Mouse (Mus musculus) adrenal gland, adult 18-20 months (tissue): ENCODE data around the gene Nxnl1. TPM values are rescaled to one million over a fixed set of nuclear protein-coding genes. Genes with fewer than 3 reads are reported as not detected.

Source experiments
- DNase-seq, 2 experiments: peaks; one replicate each; pipeline ENCODE4 v3.0.0; 2021 to 2022; ENCODE audit warnings: low spot score in 2 of 2
- total RNA-seq, 2 experiments: library from RNA; stranded (reverse); gene quantifications; 1 replicate in 1 of 2; 2 replicates in 1 of 2; pipeline ENCODE4 v1.2.3; 2021

The Nxnl1 gene
- total RNA-seq, 2 experiments from 2014 or later, result 0.64 to 1.0 TPM

GRCm38 (mm10) chr8:71519037-71519825, 47.2 kb downstream of the Nxnl1 start:
- peak; percentile 63 to 67 for DNase-seq

- DNase-seq, result no peak
Observed at GRCm38 (mm10) chr8:71516786-71517185, 49.6 kb downstream of the Nxnl1 start.

GRCm38 (mm10) chr8:71515043-71515442, 51.4 kb downstream of the Nxnl1 start:
- DNase-seq, result no peak

- DNase-seq, result no peak
Observed at GRCm38 (mm10) chr8:71513018-71513754, 53.2 kb downstream of the Nxnl1 start.

GRCm38 (mm10) chr8:71511644-71512043, 54.8 kb downstream of the Nxnl1 start, which contains the start of gene Plvap:
TSS of gene Plvap (minus strand) at chr8:71511752.
- no peak for DNase-seq

Other genes with a start within 250 kb of the Nxnl1 start
- 100 to 1,000 TPM; 203 to 204 TPM for gene Use1, start 199.8 kb downstream of the Nxnl1 start, total RNA-seq
- 10 to 100 TPM; 14.4 to 18.6 TPM for gene Ocel1, start 195.3 kb downstream of the Nxnl1 start, total RNA-seq
- gene Nr2f6, start 184.6 kb downstream of the Nxnl1 start, total RNA-seq, result 10 to 100 TPM; 63.9 to 76.0 TPM
- gene Ushbp1, start 170.8 kb downstream of the Nxnl1 start, total RNA-seq, result 10 to 100 TPM; 14.0 to 16.5 TPM
- gene Babam1, start 169.7 kb downstream of the Nxnl1 start, total RNA-seq, result 100 to 1,000 TPM in 1 of 2 experiments, 10 to 100 TPM in 1; 97.9 to 107 TPM
- under 1 TPM; 0.33 to 0.48 TPM for gene Ankle1, start 160.6 kb downstream of the Nxnl1 start, total RNA-seq
- 10 to 100 TPM; 43.5 to 72.2 TPM for gene Abhd8, start 102.9 kb downstream of the Nxnl1 start, total RNA-seq
- gene Mrpl34, start 101.6 kb downstream of the Nxnl1 start, total RNA-seq, result 100 to 1,000 TPM; 103 to 130 TPM
- gene Dda1, start 97.4 kb downstream of the Nxnl1 start, total RNA-seq, result 10 to 100 TPM; 63.8 to 67.8 TPM
- 10 to 100 TPM; 13.6 to 13.9 TPM for gene Ano8, start 80.6 kb downstream of the Nxnl1 start, total RNA-seq
- 10 to 100 TPM; 19.0 to 22.8 TPM for gene Gtpbp3, start 78.5 kb downstream of the Nxnl1 start, total RNA-seq
- 100 to 1,000 TPM; 139 to 206 TPM for gene Plvap, start 54.8 kb downstream of the Nxnl1 start, total RNA-seq
- gene Ccdc194, start 40.9 kb downstream of the Nxnl1 start, total RNA-seq, result not detected
- gene Bst2, start 29.1 kb downstream of the Nxnl1 start, total RNA-seq, result 10 to 100 TPM; 64.5 to 77.9 TPM
- gene Mvb12a, start 23.7 kb downstream of the Nxnl1 start, total RNA-seq, result 10 to 100 TPM; 64.6 to 72.0 TPM
- gene Tmem221, start 7.7 kb downstream of the Nxnl1 start, total RNA-seq, result 1 to 10 TPM; 3.6 to 7.4 TPM
- gene Slc27a1, start 2.3 kb upstream of the Nxnl1 start, total RNA-seq, result 100 to 1,000 TPM; 141 to 234 TPM
- 100 to 1,000 TPM; 122 to 137 TPM for gene Pgls, start 25.6 kb upstream of the Nxnl1 start, total RNA-seq
- gene Fam129c, start 31.0 kb upstream of the Nxnl1 start, total RNA-seq, result 1 to 10 TPM; 2.9 to 3.5 TPM
- gene Colgalt1, start 44.4 kb upstream of the Nxnl1 start, total RNA-seq, result 10 to 100 TPM; 48.4 to 61.1 TPM
- 1 to 10 TPM; 5.9 to 7.9 TPM for gene Unc13a, start 105.2 kb upstream of the Nxnl1 start, total RNA-seq
- 10 to 100 TPM; 11.6 to 17.3 TPM for gene Jak3, start 109.7 kb upstream of the Nxnl1 start, total RNA-seq
- 1 to 10 TPM; 4.3 to 5.6 TPM for gene Insl3, start 122.6 kb upstream of the Nxnl1 start, total RNA-seq
- 1 to 10 TPM; 3.5 to 4.3 TPM for gene B3gnt3, start 135.2 kb upstream of the Nxnl1 start, total RNA-seq
- 1 to 10 TPM; 1.9 to 2.3 TPM for gene Fcho1, start 159.1 kb upstream of the Nxnl1 start, total RNA-seq